Mouse (Mus musculus): ENCODE measurements around the gene Mical3.

The Mical3 gene

GRCm38 (mm10) chr6:120999860-121000526 lies 130.8 kb downstream of the Mical3 start:
- DNase-seq = no peak

GRCm38 (mm10) chr6:120999087-120999486 lies 131.7 kb downstream of the Mical3 start:
- no peak for DNase-seq

- no peak for DNase-seq
Observed at GRCm38 (mm10) chr6:120996607-120997006, 134.2 kb downstream of the Mical3 start.

- no peak for DNase-seq
Observed at GRCm38 (mm10) chr6:120995541-120995940, 135.3 kb downstream of the Mical3 start.

- DNase-seq = no peak
Observed at GRCm38 (mm10) chr6:120991857-120992256, 138.9 kb downstream of the Mical3 start.

- DNase-seq = no peak
Observed at GRCm38 (mm10) chr6:120987571-120988084, 143.2 kb downstream of the Mical3 start.

GRCm38 (mm10) chr6:120987164-120987563 lies 143.6 kb downstream of the Mical3 start:
- DNase-seq = no peak

GRCm38 (mm10) chr6:120986172-120986571 lies 144.6 kb downstream of the Mical3 start:
- no peak for DNase-seq

GRCm38 (mm10) chr6:120982314-120982713 lies 148.5 kb downstream of the Mical3 start:
- DNase-seq = no peak

- DNase-seq = no peak
Observed at GRCm38 (mm10) chr6:120981537-120981936, 149.3 kb downstream of the Mical3 start.

- DNase-seq = peak; percentile 36
Observed at GRCm38 (mm10) chr6:120978019-120978621, 152.7 kb downstream of the Mical3 start.

GRCm38 (mm10) chr6:120976991-120977390 lies 153.8 kb downstream of the Mical3 start:
- DNase-seq = no peak

- no peak for DNase-seq
Observed at GRCm38 (mm10) chr6:120976097-120976496, 154.7 kb downstream of the Mical3 start.

- DNase-seq = peak; percentile 68
Observed at GRCm38 (mm10) chr6:120971797-120972590, 158.8 kb downstream of the Mical3 start.

GRCm38 (mm10) chr6:120970939-120971796 lies 159.6 kb downstream of the Mical3 start:
- no peak for DNase-seq

GRCm38 (mm10) chr6:120965814-120966213 lies 165.0 kb downstream of the Mical3 start:
- no peak for DNase-seq

- DNase-seq = no peak
Observed at GRCm38 (mm10) chr6:120964179-120964578, 166.6 kb downstream of the Mical3 start.

- DNase-seq = no peak
Observed at GRCm38 (mm10) chr6:120960338-120961030, 170.3 kb downstream of the Mical3 start.

- DNase-seq = no peak
Observed at GRCm38 (mm10) chr6:120957331-120957730, 173.5 kb downstream of the Mical3 start.

GRCm38 (mm10) chr6:120956259-120957161 lies 174.3 kb downstream of the Mical3 start:
- DNase-seq = no peak

GRCm38 (mm10) chr6:120955215-120955614 lies 175.6 kb downstream of the Mical3 start:
- no peak for DNase-seq

Measured in kidney, adult 11 months (tissue).